Comparison of ENCODE assay signal across 21 mouse cellular contexts in genomic region chr6:71589401-71589800, GRCm38 (mm10).
"Had no signal": no experiment of that assay in that cellular context is flagged by ENCODE, and none has a peak within 500 bp of the region (broad histone marks: within the 10 kb centered on the region; RNA-seq: fewer than 3 reads in every experiment).

No protein-coding gene starts in this region.

- ATAC-seq: midbrain, embryonic 15.5 days had no signal

- H3K4me3 ChIP-seq: left cerebral cortex, adult 2 months; liver, embryonic 15.5 days; lung, embryonic 15.5 days; megakaryocyte, embryonic 14.5 days; midbrain, embryonic 10.5 days; midbrain, embryonic 15.5 days; neural tube, embryonic 12.5 days; neural tube, embryonic 15.5 days had no signal

- H3K4me2 ChIP-seq: liver, embryonic 11.5 days; liver, embryonic 15.5 days; lung, embryonic 15.5 days; midbrain, embryonic 15.5 days; neural tube, embryonic 12.5 days; neural tube, embryonic 15.5 days had no signal

- H3K27me3 ChIP-seq: liver, embryonic 15.5 days; lung, embryonic 15.5 days; megakaryocyte, embryonic 14.5 days; midbrain, embryonic 15.5 days; neural tube, embryonic 12.5 days; neural tube, embryonic 15.5 days had no signal

- H3K4me1 ChIP-seq: liver, embryonic 15.5 days; lung, embryonic 15.5 days; megakaryocyte, embryonic 14.5 days; midbrain, embryonic 10.5 days; midbrain, embryonic 15.5 days; neural tube, embryonic 12.5 days; neural tube, embryonic 15.5 days had no signal

- H3K9ac ChIP-seq: liver, embryonic 15.5 days; lung, embryonic 15.5 days; midbrain, embryonic 15.5 days; neural tube, embryonic 12.5 days; neural tube, embryonic 15.5 days had no signal

- H3K27ac ChIP-seq: left cerebral cortex, adult 2 months; liver, embryonic 15.5 days; lung, embryonic 15.5 days; midbrain, embryonic 10.5 days; midbrain, embryonic 15.5 days; neural tube, embryonic 12.5 days; neural tube, embryonic 15.5 days; stomach, postnatal 0 days had no signal

- DNase-seq: kidney, postnatal 10 days; layer of hippocampus, postnatal 36 days; lung, adult 18-20 months; lung, postnatal 10 days; lung, postnatal 36 days; right cerebral cortex, adult 18-20 months; right cerebral cortex, postnatal 14 days; right cerebral cortex, postnatal 4 days; thymus, adult 2 months; thymus, postnatal 14 days; thymus, postnatal 4 days had no signal

- H3K9me3 ChIP-seq: liver, embryonic 15.5 days; lung, embryonic 15.5 days; megakaryocyte, embryonic 14.5 days; midbrain, embryonic 10.5 days; midbrain, embryonic 15.5 days; neural tube, embryonic 12.5 days; neural tube, embryonic 15.5 days had no signal
